Mouse (Mus musculus) ovary, adult 2 months (tissue): Measurements from ENCODE around the gene Flvcr2. TPM values are rescaled to one million over a fixed set of nuclear protein-coding genes. Genes with fewer than 3 reads are reported as not detected.

ENCODE experiments used
- polyA plus RNA-seq: library from polyadenylated mRNA; depleted of rRNA; stranded (reverse); fragments of >200 nt; gene quantifications from 2 replicates; pipeline ENCODE4 v1.2.3, GENCODE M21; 2012; rRNA removed

Flvcr2 gene
- polyA plus RNA-seq = 7.9 and 9.6 TPM in 2 replicates

GRCm38 (mm10) chr12:85745827-85746695, at the start of gene Flvcr2:
TSS of gene Flvcr2 (plus strand) at chr12:85746539.

GRCm38 (mm10) chr12:85824438-85825264, 78.3 kb downstream of the Flvcr2 start, which contains the start of the genes Erg28 and Ttll5:
TSS of gene Erg28 (minus strand) at chr12:85824550.
TSS of gene Ttll5 (plus strand) at chr12:85824659.

Other genes starting within 250 kb of the Flvcr2 start
- gene Jdp2, start 147.5 kb upstream of the Flvcr2 start, polyA plus RNA-seq = 16.2 and 24.5 TPM in 2 replicates
- gene Batf, start 59.9 kb upstream of the Flvcr2 start, polyA plus RNA-seq = 3.4 and 4.0 TPM in 2 replicates
- gene Erg28, start 78.0 kb downstream of the Flvcr2 start, polyA plus RNA-seq = 29.5 and 45.1 TPM in 2 replicates
- gene Ttll5, start 78.1 kb downstream of the Flvcr2 start, polyA plus RNA-seq = 12.5 and 15.9 TPM in 2 replicates